Mouse (Mus musculus) c-Kit-positive CD71-negative TER-119-negative erythroid progenitor cells, embryonic 14.5 days (primary cell): ENCODE data around the gene Gal3st3.
"Not testable (repeated sequence)": the region's sequence is repeated elsewhere in the genome, so short reads cannot be mapped to it uniquely, and the experiment has no call there.

Experiments
- DNase-seq: peaks from one replicate; pipeline ENCODE4 v3.0.0-alpha.2; 2013; ENCODE audit warnings: low read depth

Gal3st3 gene

DNA sequence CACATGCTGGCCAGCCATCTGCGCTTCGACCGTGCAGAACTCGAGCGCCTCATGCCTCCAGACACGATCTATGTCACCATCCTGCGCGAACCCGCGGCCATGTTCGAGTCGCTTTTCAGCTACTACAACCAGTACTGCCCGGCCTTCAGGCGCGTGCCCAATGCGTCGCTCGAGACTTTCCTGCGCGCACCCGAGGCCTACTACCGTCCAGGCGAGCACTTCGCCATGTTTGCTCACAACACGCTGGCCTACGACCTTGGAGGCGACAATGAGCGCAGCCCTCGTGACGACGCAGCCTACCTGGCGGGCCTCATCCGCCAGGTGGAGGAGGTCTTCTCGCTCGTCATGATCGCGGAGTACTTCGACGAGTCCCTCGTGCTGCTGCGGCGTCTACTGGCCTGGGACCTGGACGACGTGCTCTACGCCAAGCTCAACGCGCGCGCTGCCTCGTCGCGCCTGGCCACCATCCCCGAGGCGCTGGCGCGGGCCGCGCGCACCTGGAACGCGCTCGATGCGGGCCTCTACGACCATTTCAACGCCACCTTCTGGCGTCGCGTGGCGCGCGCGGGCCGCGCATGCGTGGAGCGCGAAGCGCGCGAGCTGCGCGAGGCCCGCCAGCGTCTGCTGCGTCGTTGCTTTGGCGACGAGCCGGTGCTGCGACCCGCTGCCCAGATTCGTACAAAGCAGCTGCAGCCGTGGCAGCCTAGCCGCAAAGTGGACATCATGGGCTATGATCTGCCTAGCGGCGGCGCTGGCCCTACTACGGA, 9.0 kb downstream of the Gal3st3 start:
- no peak for DNase-seq

GRCm38 (mm10) chr19:5309025-5309424, 10.9 kb downstream of the Gal3st3 start:
- DNase-seq: no peak

DNA sequence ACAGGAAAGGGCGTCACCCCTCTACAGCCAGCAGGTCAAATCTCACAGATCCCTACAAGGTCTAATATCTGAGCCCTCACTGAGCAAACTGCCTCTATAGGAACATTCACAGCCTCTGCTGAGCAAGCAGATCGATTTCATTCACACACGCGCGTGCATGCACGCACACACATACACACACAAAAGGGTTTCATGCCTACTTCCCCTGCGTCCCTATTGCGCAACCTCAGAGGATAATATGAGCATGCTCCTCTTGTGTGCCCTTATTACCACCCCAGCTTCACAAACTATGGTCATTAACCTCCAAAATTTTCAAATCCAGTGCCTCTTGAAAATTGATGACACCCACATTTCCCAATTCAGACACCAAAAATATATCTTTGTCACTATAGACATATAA, 15.1 kb downstream of the Gal3st3 start:
- DNase-seq: no peak

DNA sequence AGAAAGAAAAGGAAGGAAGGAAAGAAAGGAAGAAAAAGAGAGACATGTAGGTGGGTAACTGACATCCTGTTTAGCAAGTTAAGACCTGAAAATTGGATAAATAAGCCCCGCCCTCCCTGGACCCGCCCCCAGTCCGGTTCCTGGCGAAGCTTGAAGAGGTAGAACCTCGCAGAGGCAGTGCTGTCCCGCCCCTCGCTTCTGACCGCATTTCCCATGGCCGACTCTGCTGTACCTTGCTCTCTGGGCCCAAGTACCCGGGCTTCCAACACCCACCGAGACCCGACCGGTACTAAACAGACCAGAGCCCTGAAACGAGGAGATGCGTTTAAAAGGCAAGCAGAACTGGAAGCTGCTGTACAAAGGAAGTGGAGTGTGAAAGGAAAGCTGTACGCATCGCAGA, 25.7 kb downstream of the Gal3st3 start:
- no peak for DNase-seq

DNA sequence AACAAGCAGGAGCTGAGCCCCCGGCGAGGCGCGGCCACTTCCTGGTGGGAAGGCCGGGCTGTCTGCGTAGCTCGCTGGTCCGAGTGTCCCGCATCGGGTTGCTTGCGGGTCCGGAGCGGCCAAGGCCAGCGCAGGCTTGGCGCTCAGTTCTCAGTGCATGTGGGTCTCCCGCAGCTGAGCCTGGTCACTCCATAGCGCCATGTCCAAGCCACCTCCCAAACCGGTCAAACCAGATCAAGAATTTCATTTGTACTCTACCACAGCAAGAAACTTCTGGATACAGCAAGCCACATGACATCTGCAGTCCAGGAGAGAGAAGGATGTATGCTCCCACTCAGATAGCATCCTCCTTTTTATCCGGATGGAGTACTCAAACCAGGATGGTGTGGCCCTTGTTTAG, 29.8 kb downstream of the Gal3st3 start:
- no peak for DNase-seq

DNA sequence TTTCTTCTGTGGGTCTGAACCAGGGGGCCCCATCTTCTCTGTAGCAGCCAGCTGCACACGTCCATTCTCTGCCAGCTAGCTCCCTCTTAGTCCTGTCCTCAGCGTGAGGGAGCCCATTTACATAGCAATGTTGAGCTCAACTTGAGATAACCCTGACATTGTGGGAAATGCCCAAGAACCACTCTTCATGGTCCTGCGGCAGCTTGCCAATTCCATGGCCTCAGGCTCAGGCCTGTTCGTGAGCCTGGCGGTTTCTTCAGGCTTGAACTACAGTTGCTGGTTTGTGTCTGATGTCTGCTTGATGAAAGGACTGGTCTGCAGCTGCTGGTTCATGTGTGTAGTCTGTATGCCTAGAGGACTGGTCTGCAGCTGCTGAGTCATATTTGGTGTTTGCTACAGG, 36.6 kb downstream of the Gal3st3 start:
- no peak for DNase-seq

DNA sequence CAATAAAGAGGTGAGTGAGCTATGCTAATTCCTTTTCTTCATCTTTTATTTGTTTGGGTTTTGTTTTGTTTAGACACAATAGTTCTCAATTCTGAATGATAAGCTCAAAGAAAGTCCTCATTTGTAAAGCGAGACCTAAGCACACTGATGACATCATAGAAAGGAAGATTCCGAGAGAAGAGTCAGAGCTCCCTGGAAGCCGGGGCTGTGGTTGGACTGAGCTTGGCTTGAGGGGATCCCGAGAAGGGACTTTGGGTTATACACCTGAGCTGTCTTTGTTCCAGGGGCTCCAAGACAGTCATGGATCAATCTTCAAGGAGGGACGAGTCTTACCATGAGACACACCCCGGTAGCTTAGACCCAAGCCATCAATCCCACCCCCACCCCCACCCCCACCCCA, 37.3 kb downstream of the Gal3st3 start, which contains the start of gene Catsper1:
TSS of gene Catsper1 (plus strand) at position 301 of the 400 bp plus-strand sequence.
- DNase-seq: no peak

DNA sequence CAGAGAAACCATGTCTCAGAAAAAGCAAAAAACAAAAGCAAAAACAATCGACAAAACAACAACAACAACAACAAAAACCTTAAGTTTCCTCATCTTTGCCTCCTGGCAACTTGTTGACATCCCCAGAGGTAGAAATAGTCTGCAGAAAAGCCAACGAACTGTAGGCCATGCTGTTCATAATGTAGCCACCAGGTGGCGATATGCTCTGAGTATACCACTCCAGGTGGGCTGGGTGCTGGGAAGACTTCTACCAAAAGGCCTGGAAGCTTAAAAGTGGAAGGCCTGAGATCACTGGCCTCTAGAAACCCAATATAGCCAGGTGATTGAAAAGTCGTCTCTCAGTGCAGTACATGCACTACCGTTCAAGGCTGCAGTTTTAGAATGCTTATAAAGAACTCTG, 39.8 kb downstream of the Gal3st3 start:
- DNase-seq: peak; percentile 53

- no peak for DNase-seq
Measured at GRCm38 (mm10) chr19:5341360-5341759, 43.2 kb downstream of the Gal3st3 start.

GRCm38 (mm10) chr19:5345297-5346131, 47.4 kb downstream of the Gal3st3 start:
- no peak for DNase-seq

DNA sequence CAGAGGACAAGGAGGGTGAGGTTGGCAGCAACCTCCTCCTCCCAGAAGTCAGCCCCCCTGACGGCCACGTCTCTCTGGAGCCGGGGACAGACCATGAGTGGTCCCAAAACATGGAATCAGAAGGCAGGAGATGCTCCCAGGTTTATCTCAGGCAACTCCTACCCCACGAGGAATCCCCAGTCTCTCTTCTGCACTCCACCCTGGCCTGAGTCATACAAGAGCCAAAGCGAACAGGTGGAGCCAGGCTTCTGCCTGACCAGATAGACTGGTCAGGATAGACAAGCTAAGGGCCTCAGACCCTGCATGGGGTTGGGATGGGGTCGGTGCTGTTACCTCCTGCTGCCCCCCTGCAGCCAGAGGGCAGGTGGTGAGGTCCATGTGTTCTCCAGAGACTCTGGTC, 49.9 kb downstream of the Gal3st3 start:
- DNase-seq: no peak

DNA sequence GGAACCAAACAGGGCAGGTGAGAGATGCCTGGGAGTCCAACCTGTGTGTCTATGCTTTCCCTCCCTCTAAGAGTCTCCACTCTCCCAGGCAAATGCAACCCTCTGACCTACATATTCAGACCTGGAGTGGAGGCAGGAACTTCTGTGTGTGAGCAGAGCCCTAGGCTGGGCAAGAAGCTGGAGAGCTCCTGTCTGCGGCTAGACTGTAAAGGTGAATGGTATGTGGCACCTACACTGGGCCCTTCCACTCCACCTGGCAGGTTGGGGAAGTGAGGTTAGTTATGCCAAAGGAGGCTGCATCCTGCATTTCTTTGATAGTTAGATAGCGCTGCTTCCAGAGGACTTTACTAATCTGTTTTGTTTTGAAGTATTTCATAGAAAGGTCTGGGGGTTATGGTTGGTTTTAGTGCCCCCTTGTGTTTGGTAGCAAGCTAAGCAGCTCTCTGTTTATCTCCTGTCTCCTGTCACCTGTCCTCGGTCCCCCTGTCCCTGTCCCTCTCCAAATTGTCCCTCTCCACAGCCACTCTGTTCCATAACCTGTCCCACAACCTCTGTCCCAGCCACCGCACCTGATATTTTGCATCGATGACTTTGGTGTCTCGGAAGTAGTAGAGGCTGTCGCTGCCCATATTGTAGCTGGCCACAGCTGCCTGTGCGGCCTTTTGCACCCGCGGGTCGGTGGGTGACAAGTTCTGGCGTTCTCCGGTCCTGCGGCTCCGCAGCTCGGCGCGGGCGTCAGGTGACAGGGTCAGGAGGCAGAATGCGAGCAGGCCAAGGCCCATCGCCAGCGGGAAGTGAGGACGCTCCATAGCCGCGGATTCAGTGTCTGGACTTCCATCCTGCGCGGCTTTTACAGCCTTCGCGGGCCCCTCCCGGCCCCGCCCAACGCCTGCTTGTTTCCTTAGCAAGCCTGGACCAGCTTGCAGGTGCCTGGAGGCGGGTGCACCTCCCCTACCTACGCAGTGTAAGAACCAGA, 50.7 kb downstream of the Gal3st3 start:
- peak; percentile 33 for DNase-seq

- DNase-seq: not testable (repeated sequence)
Measured at GRCm38 (mm10) chr19:5349502-5349873, 51.4 kb downstream of the Gal3st3 start, which contains the start of gene Cst6. Gene Cst6, minus strand, starts transcription at chr19:5349574.

DNA sequence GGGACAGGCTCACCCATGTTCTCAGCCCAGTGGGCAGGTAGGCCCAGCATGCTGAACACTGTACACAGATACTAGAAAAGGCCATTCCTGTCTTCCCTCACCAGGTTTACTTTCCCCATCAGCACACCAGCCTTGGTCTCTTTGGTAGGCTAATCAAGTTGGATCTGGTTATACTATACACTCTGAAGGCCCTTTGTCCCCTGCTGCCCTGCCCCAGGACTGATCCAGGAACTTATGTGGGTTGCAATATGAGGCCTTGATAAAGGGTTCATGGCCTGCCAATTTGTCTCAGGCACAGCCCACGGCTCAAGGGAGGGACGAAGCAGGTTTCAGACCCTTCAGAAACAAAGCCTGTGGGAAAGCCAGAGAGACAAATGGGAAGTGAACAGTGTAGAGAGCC, 55.5 kb downstream of the Gal3st3 start:
- DNase-seq: no peak

- no peak for DNase-seq
Measured at GRCm38 (mm10) chr19:5356080-5356479, 57.9 kb downstream of the Gal3st3 start.
